Mouse (Mus musculus): ENCODE data around the gene Gm3383.
"Not testable (repeated sequence)": the region's sequence is repeated elsewhere in the genome, so short reads cannot be mapped to it uniquely, and the experiment has no call there.

Gene Gm3383

GRCm38 (mm10) chr14:5807882-5808281 is at the start of gene Gm3383:
TSS of gene Gm3383 (minus strand) at chr14:5807982.
- DNase-seq (ENCODE audit: low spot score), result not testable (repeated sequence)

GRCm38 (mm10) chr14:5855911-5856310 is 48.1 kb upstream of the Gm3383 start:
- not testable (repeated sequence) for DNase-seq (ENCODE audit: low spot score)

- DNase-seq (ENCODE audit: low spot score), result not testable (repeated sequence)
Observed at GRCm38 (mm10) chr14:5830229-5830628, 22.4 kb upstream of the Gm3383 start, which contains the start of gene Gm3424. TSS of gene Gm3424 (minus strand) at chr14:5830329.

DNA sequence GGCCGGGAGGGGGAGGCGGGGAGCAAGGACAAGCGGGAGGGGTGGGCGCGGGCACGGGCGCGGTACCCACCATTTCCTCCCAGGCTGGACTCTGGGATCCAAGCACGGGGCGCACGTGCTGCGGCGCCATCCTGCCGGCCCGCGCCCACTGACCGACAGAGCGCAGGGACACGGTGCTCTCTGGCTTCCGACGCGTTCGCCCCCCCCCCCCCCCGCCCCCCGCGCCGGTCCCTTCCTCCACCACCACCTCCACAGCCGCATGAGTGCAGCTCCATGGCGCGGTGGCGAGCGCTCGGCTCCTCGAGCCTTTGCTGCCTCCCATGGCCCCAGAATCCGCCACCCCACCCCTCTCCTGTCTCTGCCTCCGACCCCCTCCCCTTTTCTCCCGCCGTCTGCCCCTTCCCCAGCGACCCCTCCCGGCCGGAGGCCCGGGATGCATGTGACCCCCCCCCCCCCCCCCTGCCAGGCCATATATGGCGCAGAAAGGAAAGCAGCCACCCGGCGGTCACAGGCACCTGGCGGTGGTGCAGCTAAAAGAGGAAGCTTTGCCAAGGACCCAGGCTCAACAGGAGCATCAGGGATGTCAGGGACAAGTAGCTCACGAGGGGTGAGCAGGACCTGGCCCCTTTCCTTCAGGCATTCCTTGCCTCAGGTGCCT is 5.0 kb upstream of the Gm3383 start:
- DNase-seq (ENCODE audit: low spot score), result not testable (repeated sequence)

- DNase-seq (ENCODE audit: low spot score), result not testable (repeated sequence)
Observed at GRCm38 (mm10) chr14:5741477-5741876, 66.3 kb downstream of the Gm3383 start, which contains the start of gene Gm3373. TSS of gene Gm3373 (minus strand) at chr14:5741577.

DNA sequence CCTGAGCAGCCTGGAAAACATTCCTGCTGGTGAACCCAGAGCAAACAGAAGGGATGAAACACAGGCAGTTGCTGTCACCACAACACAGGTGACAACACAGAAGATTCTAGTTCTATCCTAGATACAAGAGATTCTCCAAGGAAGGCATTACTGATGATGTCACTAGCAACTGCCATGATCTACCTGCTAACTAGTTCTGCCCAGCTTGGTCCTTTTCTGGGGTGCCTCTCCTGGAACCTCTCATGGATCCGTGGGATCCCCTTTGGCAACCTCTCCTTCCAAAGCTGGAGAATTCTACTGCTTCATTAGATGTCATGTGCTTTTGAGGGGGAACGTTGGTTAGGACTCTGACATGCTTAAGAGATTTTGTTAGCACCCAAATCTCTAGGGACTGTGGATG is 120.4 kb downstream of the Gm3383 start, which contains the start of gene Gm9603:
Gene Gm9603 (minus strand): TSS at position 101 of the 400 bp plus-strand sequence.
- DNase-seq (ENCODE audit: low spot score), result not testable (repeated sequence)

DNA sequence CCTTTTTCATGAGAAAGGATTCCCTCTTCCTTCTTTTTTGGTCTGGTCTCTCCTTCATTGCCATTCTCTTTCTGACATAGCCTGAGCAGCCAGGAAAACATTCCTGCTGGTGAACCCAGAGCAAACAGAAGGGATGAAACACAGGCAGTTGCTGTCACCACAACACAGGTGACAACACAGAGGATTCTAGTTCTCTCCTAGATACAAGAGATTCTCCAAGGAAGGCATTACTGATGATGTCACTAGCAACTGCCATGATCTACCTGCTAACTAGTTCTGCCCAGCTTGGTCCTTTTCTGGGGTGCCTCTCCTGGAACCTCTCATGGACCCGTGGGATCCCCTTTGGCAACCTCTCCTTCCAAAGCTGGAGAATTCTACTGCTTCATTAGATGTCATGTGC is 174.9 kb downstream of the Gm3383 start, which contains the start of gene Gm8265:
Gene Gm8265 (minus strand): TSS at position 101 of the 400 bp plus-strand sequence.
- DNase-seq (ENCODE audit: low spot score), result not testable (repeated sequence)

Measured in layer of hippocampus, adult 9-10 months (tissue).